Mouse (Mus musculus) intestine, embryonic 15.5 days (tissue): ENCODE measurements around the gene Itgb3bp. TPM values are rescaled to one million over a fixed set of nuclear protein-coding genes. Genes with fewer than 3 reads are reported as not detected.

Experiments used
- polyA plus RNA-seq: library from polyadenylated mRNA; unstranded; fragments of >200 nt; fragmentation: Nextera tagmentation; extraction: Ambion mirVana; gene quantifications from 2 replicates; pipeline ENCODE4 v1.2.1, GENCODE M21; 2015

Gene Itgb3bp
- polyA plus RNA-seq, 1 experiment from 2014 or later: 40.1 TPM

Other genes starting within 250 kb of the Itgb3bp start
- gene Alg6, start 214.1 kb downstream of the Itgb3bp start, polyA plus RNA-seq: 19.5 and 24.6 TPM in 2 replicates
- 13.1 and 20.1 TPM in 2 replicates for gene Efcab7, start 100.6 kb downstream of the Itgb3bp start, polyA plus RNA-seq
- 193 and 195 TPM in 2 replicates for gene Pgm1, start 399 bp downstream of the Itgb3bp start, polyA plus RNA-seq
- gene Ror1, start 166.0 kb upstream of the Itgb3bp start, polyA plus RNA-seq: 8.0 and 9.3 TPM in 2 replicates